Mouse (Mus musculus) MEL (cell line): Measurements from ENCODE around the gene Aldoart2. TPM values are rescaled to one million over a fixed set of nuclear protein-coding genes. Genes with fewer than 3 reads are reported as not detected.

ENCODE experiments used
- DNase-seq: peaks from one replicate; pipeline ENCODE4 v3.0.0; 2011; ENCODE audit warnings: low read depth, low spot score
- H3K27ac ChIP-seq: 2 replicates; pipeline ENCODE4 v1.5.1; 2012; ENCODE audit warnings: low read depth, mild to moderate bottlenecking, control low read depth, low read length, moderate library complexity; ENCODE audit not compliant: control insufficient read depth
- H3K27me3 ChIP-seq, 2 experiments: fragments of 150-350 bp in 1 of 2; sonication (generic) in 1 of 2; 2 replicates each; pipeline ENCODE4 v1.6.1; 2012; ENCODE audit warnings: low read length in 2 of 2, mild to moderate bottlenecking in 2 of 2, improper control_type of control experiment in 1 of 2, moderate library complexity in 1 of 2; ENCODE audit not compliant: insufficient read depth in 2 of 2, control insufficient read depth in 1 of 2
- H3K36me3 ChIP-seq, 2 experiments: 2 replicates each; pipeline ENCODE4 v1.6.1; 2012 to 2014; ENCODE audit warnings: low read length in 2 of 2, improper control_type of control experiment in 1 of 2, inconsistent platforms in 1 of 2, mild to moderate bottlenecking in 1 of 2; ENCODE audit not compliant: insufficient read depth in 2 of 2, control insufficient read depth in 1 of 2
- H3K4me1 ChIP-seq, 2 experiments: fragments of 150-350 bp in 1 of 2; sonication (generic) in 1 of 2; 2 replicates each; pipeline ENCODE4 v1.6.1; 2012; ENCODE audit warnings: low read length in 2 of 2, improper control_type of control experiment in 1 of 2, mild to moderate bottlenecking in 1 of 2; ENCODE audit not compliant: insufficient read depth in 2 of 2, control insufficient read depth in 1 of 2
- H3K4me3 ChIP-seq, 2 experiments: fragments of 150-350 bp in 1 of 2; sonication (generic) in 1 of 2; 2 replicates each; pipeline ENCODE4 v1.5.1; 2012; ENCODE audit warnings: low read depth in 2 of 2, low read length in 2 of 2, mild to moderate bottlenecking in 2 of 2, moderate library complexity in 2 of 2, control low read depth in 1 of 2, improper control_type of control experiment in 1 of 2; ENCODE audit not compliant: control insufficient read depth in 1 of 2, insufficient read depth in 1 of 2
- H3K79me2 ChIP-seq: 2 replicates; pipeline ENCODE4 v1.6.1; 2012; ENCODE audit warnings: mild to moderate bottlenecking, low read length, moderate library complexity; ENCODE audit not compliant: control insufficient read depth, poor library complexity, insufficient read depth
- H3K9ac ChIP-seq: 2 replicates; pipeline ENCODE4 v1.6.1; 2012; ENCODE audit warnings: low read depth, mild to moderate bottlenecking, control low read depth, low read length, moderate library complexity; ENCODE audit not compliant: control insufficient read depth, poor library complexity, severe bottlenecking
- H3K9me3 ChIP-seq: fragments of 150-350 bp; sonication (generic); replicated peaks from 2 replicates; pipeline ENCODE4 v1.6.1; 2012; ENCODE audit warnings: mild to moderate bottlenecking, low read length, improper control_type of control experiment, moderate library complexity; ENCODE audit not compliant: insufficient read depth
- BHLHE40 ChIP-seq: IDR thresholded peaks from 2 replicates; pipeline ENCODE4 v1.6.1; 2012; ENCODE audit warnings: low read depth, mild to moderate bottlenecking, inconsistent platforms, low read length, improper control_type of control experiment, borderline replicate concordance
- CTCF ChIP-seq, 3 experiments: IDR thresholded peaks in 2 of 3; conservative IDR thresholded peaks in 1 of 3; 2 replicates each; pipeline ENCODE4 v1.5.1; 2011 to 2012; ENCODE audit warnings: low read length in 3 of 3, low read depth in 2 of 3, mild to moderate bottlenecking in 2 of 3, improper control_type of control experiment in 1 of 3, inconsistent platforms in 1 of 3, mixed read lengths in 1 of 3, moderate library complexity in 1 of 3; ENCODE audit not compliant: control insufficient read depth in 1 of 3, insufficient read depth in 1 of 3, poor library complexity in 1 of 3, severe bottlenecking in 1 of 3
- EP300 ChIP-seq, 2 experiments: IDR thresholded peaks; 2 replicates each; pipeline ENCODE4 v1.6.1; 2011; ENCODE audit warnings: improper control_type of control experiment in 2 of 2, low read length in 2 of 2, low read depth in 1 of 2, mild to moderate bottlenecking in 1 of 2
- ETS1 ChIP-seq: IDR thresholded peaks from 2 replicates; pipeline ENCODE4 v1.6.1; 2012; ENCODE audit warnings: low read depth, mild to moderate bottlenecking, inconsistent platforms, low read length, improper control_type of control experiment, moderate library complexity
- GATA1 ChIP-seq: IDR thresholded peaks from 2 replicates; pipeline ENCODE4 v1.6.1; 2011; ENCODE audit warnings: low read depth, low read length, improper control_type of control experiment
- JUND ChIP-seq: IDR thresholded peaks from 2 replicates; pipeline ENCODE4 v1.6.1; 2011; ENCODE audit warnings: low read depth, mild to moderate bottlenecking, improper control_type of control experiment, low read length
- KAT2A ChIP-seq: conservative IDR thresholded peaks from 2 replicates; pipeline ENCODE4 v1.6.1; 2012; ENCODE audit warnings: low read depth, low read length, improper control_type of control experiment, inconsistent platforms
- MAFK ChIP-seq: IDR thresholded peaks from 2 replicates; pipeline ENCODE4 v1.6.1; 2011; ENCODE audit warnings: low read depth, mild to moderate bottlenecking, low read length, improper control_type of control experiment, borderline replicate concordance
- MAX ChIP-seq: IDR thresholded peaks from 2 replicates; pipeline ENCODE4 v1.6.1; 2011; ENCODE audit warnings: low read length, improper control_type of control experiment
- MAZ ChIP-seq: IDR thresholded peaks from 2 replicates; pipeline ENCODE4 v1.6.1; 2012; ENCODE audit warnings: low read depth, mild to moderate bottlenecking, inconsistent platforms, low read length, improper control_type of control experiment
- MEF2A ChIP-seq: IDR thresholded peaks from 2 replicates; pipeline ENCODE4 v1.6.1; 2014; ENCODE audit warnings: low read depth, mild to moderate bottlenecking, inconsistent platforms, low read length, improper control_type of control experiment; ENCODE audit not compliant: poor library complexity, insufficient replicate concordance, severe bottlenecking; ENCODE audit errors: extremely low read depth
- MXI1 ChIP-seq: IDR thresholded peaks from 2 replicates; pipeline ENCODE4 v1.6.1; 2011; ENCODE audit warnings: mild to moderate bottlenecking, low read depth, low read length, improper control_type of control experiment
- POLR2A ChIP-seq, 2 experiments: IDR thresholded peaks; 2 replicates each; pipeline ENCODE4 v1.6.1; 2011 to 2012; ENCODE audit warnings: low read length in 2 of 2, mild to moderate bottlenecking in 2 of 2, control low read depth in 1 of 2, improper control_type of control experiment in 1 of 2, low read depth in 1 of 2, moderate library complexity in 1 of 2; ENCODE audit not compliant: control insufficient read depth in 1 of 2, insufficient read depth in 1 of 2, poor library complexity in 1 of 2
- RAD21 ChIP-seq: IDR thresholded peaks from 2 replicates; pipeline ENCODE4 v1.6.1; 2011; ENCODE audit warnings: mild to moderate bottlenecking, low read depth, low read length, improper control_type of control experiment
- RCOR1 ChIP-seq: IDR thresholded peaks from 2 replicates; pipeline ENCODE4 v1.6.1; 2012; ENCODE audit warnings: low read depth, mild to moderate bottlenecking, inconsistent platforms, low read length, improper control_type of control experiment
- SIN3A ChIP-seq: IDR thresholded peaks from 2 replicates; pipeline ENCODE4 v1.6.1; 2012; ENCODE audit warnings: low read length, improper control_type of control experiment, inconsistent platforms
- SMC3 ChIP-seq: IDR thresholded peaks from 2 replicates; pipeline ENCODE4 v1.6.1; 2011; ENCODE audit warnings: low read depth, low read length, improper control_type of control experiment
- ZC3H11A ChIP-seq: IDR thresholded peaks from 2 replicates; pipeline ENCODE4 v1.6.1; 2012; ENCODE audit warnings: low read depth, mild to moderate bottlenecking, inconsistent platforms, low read length, improper control_type of control experiment
- ZKSCAN1 ChIP-seq: IDR thresholded peaks from 2 replicates; pipeline ENCODE4 v1.6.1; 2012; ENCODE audit warnings: low read depth, mild to moderate bottlenecking, inconsistent platforms, low read length, improper control_type of control experiment, moderate library complexity
- ZMIZ1 ChIP-seq: IDR thresholded peaks from 2 replicates; pipeline ENCODE4 v1.6.1; 2012; ENCODE audit warnings: low read depth, mild to moderate bottlenecking, inconsistent platforms, low read length, improper control_type of control experiment, moderate library complexity
- polyA plus RNA-seq, 2 experiments: library from polyadenylated mRNA; stranded (reverse) in 1 of 2; unstranded in 1 of 2; fragments of >175 nt in 1 of 2; fragments of >200 nt in 1 of 2; gene quantifications; 2 replicates each; pipeline versions ENCODE4 v1.2.1 to v1.2.4; 2012; ENCODE audit warnings: low replicate concordance in 2 of 2, low read depth in 1 of 2; ENCODE audit not compliant: insufficient read length in 2 of 2, insufficient read depth in 1 of 2, missing spikeins in 1 of 2
- total RNA-seq: library from RNA; depleted of rRNA; stranded (reverse); fragments of 300-350 nt; gene quantifications from 2 replicates; pipeline ENCODE4 v1.2.3, GENCODE M21; 2012

Gene Aldoart2
- total and polyA plus RNA-seq, 3 experiments: 0.26 TPM; not detected in 2

DNA sequence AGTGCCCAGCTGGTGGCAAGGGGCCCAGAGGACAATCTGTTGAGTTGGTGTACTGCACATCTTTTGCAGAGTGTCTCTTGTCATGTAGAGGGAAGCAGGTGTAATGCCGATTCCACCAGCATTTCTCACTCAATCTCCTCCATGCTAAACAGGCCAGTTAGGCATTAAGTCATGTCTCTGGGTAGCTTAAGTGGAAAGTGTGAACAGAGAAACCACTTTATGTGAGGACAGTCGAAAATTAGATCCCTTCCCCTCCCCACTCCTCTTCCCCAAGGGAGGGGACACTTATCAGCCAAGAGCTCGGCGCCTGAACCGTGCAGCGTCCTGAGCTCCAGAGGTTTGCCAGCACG, 33.5 kb downstream of the Aldoart2 start:
- Histone ChIP-seq H3K9me3 (no peaks in the 10 kb centered on the region), H3K9ac (no peak overlapping the region), H3K4me1 (no peaks in the 10 kb centered on the region), H3K4me3 (no peak overlapping the region), H3K79me2 (no peaks in the 10 kb centered on the region), H3K27me3 (no peaks in the 10 kb centered on the region), H3K36me3 (no peaks in the 10 kb centered on the region), H3K27ac (no peak overlapping the region)
- TF ChIP-seq RCOR1: no peak
- no peak for DNase-seq

- no peak for DNase-seq
- H3K9me3 ChIP-seq: no peaks in the 10 kb centered on the region
- no peaks in the 10 kb centered on the region for H3K79me2 ChIP-seq
- H3K4me3 ChIP-seq: no peak within 1 kb of the TSS
- H3K27ac ChIP-seq: no peak within 1 kb of the TSS
- no peaks in the 10 kb centered on the region for H3K36me3 ChIP-seq
- no peak for TF ChIP-seq ZMIZ1
- TF ChIP-seq KAT2A: no peak
- TF ChIP-seq MEF2A: no peak
- TF ChIP-seq ZKSCAN1: no peak
- TF ChIP-seq POLR2A (IDR thresholded peaks at IDR 0.05; ENCODE audit: control insufficient read depth in 1 of 2, insufficient read depth in 1 of 2, low read depth in 1 of 2, low read length in 2 of 2, poor library complexity in 1 of 2): no peak
- TF ChIP-seq CTCF (IDR thresholded peaks at IDR 0.05 in 2 of 3, conservative IDR thresholded peaks at IDR 0.05 in 1 of 3; ENCODE audit: control insufficient read depth in 1 of 3, insufficient read depth in 1 of 3, low read depth in 2 of 3, low read length in 3 of 3, poor library complexity in 1 of 3, severe bottlenecking in 1 of 3): no peak
- TF ChIP-seq BHLHE40: no peak
- no peak for TF ChIP-seq ZC3H11A
- TF ChIP-seq SMC3: no peak
- TF ChIP-seq MAZ: no peak
- no peak for TF ChIP-seq MXI1
- TF ChIP-seq EP300 (IDR thresholded peaks at IDR 0.05; ENCODE audit: low read depth in 1 of 2, low read length in 2 of 2): no peak
- no peak for TF ChIP-seq MAX
- no peak for TF ChIP-seq GATA1
- no peak for TF ChIP-seq MAFK
- no peak for TF ChIP-seq SIN3A
- TF ChIP-seq RAD21: no peak
- TF ChIP-seq JUND: no peak
- no peak for TF ChIP-seq ETS1
- H3K27me3 ChIP-seq: no peaks in the 10 kb centered on the region
- no peak within 1 kb of the TSS for H3K9ac ChIP-seq
- H3K4me1 ChIP-seq: no peaks in the 10 kb centered on the region
Measured at GRCm38 (mm10) chr12:55598887-55599561, 34.0 kb downstream of the Aldoart2 start, which contains the start of gene Insm2. Gene Insm2 (plus strand): TSS chr12:55599427.
